Mouse (Mus musculus): ENCODE measurements around the gene Carmil2. TPM values are rescaled to one million over a fixed set of nuclear protein-coding genes. Genes with fewer than 3 reads are reported as not detected.

The Carmil2 gene
- total RNA-seq, 2 experiments from 2014 or later: 43.6 to 46.6 TPM

GRCm38 (mm10) chr8:105712286-105712685, 26.2 kb downstream of the Carmil2 start:
- intact Hi-C loops (cut with DNase I): loop anchor here (5.0 kb wide), 1 partner anchor 220 kb away; the partner anchor contains the start of gene Ctrl
- DNase-seq (ENCODE audit: extremely low spot score in 1 of 2, low spot score in 2 of 2): no peak

DNA sequence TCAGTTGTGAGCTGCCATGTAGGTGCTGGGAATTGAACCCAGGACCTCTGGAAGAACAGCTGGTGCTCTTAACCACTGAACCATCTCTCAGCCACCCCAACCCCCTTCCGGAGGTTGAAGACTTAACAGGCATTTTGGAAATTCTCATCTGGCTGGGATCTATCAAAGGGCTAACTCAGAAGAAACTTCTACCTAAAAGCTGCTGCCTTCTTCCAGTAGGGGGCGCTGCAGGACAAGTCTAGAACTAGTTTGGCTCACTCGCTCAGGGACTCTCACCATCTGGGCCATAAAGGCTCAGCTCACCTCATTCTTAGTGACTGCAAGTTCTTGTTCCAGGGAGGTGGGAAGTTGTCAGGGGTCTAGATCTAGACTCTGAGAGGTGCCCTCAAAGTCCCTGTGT, 28.1 kb downstream of the Carmil2 start:
- peak; percentile 80 to 89 for DNase-seq (ENCODE audit: extremely low spot score in 1 of 2, low spot score in 2 of 2)
- intact Hi-C loops (cut with DNase I): loop anchor here (2.0 to 5.0 kb wide), 2 partner anchors 115 to 218 kb away; partner anchors contain the start of gene Ctrl

DNA sequence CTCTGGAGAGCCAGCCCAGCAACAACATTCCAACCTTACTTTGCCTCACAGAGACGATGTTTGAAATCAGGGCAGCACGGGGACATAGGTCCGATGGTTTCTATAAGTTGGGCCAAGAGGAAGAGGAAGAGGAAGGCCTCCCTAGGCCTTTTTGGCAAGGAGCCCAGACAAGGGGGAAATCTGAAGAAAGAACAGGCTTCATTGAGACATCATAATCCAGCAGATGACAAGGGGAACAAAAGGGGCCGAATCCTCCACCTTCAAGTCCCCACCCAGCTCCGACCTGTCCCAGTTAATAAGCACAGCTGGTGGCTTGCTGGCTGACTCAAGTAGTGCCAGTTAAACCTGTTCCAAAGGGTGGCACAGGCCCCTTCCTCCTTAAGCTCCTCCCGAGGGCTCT, 29.0 kb downstream of the Carmil2 start:
- peak in 1 of 2 experiments; percentile 68 for DNase-seq (ENCODE audit: extremely low spot score in 1 of 2, low spot score in 2 of 2)
- intact Hi-C loops (cut with DNase I): loop anchor here (2.0 kb wide), 1 partner anchor 114 kb away; no protein-coding TSS in a partner anchor

DNA sequence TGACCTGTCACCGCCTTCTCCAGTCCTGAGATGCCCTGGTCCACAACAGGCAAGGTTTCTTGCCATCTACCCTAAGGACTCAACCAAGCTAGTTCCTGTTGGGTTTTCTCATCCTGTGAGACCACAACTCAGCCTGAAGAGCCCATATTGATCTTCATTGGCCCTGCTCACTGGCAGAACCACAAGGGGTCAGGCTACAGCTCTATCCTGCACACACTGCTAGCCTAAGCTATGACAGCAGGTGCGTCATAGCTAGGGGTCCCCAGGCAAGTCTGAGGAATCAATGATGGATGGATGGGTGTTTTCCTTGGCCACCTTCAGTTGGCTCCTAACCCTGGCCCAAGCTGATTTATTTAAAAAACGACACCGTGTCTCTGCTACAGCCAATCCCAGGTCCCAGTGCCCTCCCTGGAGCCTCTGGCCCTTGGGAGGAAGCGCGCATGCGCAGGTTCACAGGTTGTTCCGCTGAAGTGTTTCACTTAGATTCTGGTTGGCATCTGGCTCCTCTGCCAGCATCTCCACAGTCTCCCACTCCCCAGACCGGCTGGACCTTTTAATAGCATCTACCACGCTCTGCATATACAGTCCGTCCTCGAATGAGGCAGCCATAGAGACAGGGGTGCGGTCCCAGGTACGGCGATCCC, 30.4 kb downstream of the Carmil2 start:
- intact Hi-C loops (cut with DNase I): no loop called here
- no peak for DNase-seq (ENCODE audit: extremely low spot score in 1 of 2, low spot score in 2 of 2)

GRCm38 (mm10) chr8:105719637-105720036, 33.6 kb downstream of the Carmil2 start:
- no peak for DNase-seq (ENCODE audit: extremely low spot score in 1 of 2, low spot score in 2 of 2)
- intact Hi-C loops (cut with DNase I): no loop called here

GRCm38 (mm10) chr8:105722861-105723260, 36.8 kb downstream of the Carmil2 start:
- DNase-seq (ENCODE audit: extremely low spot score in 1 of 2, low spot score in 2 of 2): no peak
- intact Hi-C loops (cut with DNase I): no loop called here

DNA sequence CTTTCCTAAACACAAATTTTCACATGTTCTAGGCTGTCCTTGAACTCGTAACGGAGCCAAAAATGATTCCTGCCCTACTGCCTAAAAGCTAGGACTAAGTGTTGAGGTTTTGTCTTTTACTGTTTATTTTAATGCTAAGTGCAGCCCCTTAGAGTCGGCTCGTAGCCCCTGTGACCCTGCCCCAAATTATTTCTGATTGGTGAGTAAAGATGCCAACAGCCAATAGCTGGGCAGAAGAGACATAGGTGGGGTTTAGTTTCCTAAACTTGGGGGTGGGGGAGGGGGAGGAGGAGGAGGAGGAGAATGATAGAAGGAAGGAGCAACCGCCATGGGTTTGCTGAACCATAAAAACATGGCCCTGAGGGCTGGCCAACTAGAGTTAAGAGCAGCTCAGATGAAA, 39.7 kb downstream of the Carmil2 start:
- no peak for DNase-seq (ENCODE audit: extremely low spot score in 1 of 2, low spot score in 2 of 2)
- intact Hi-C loops (cut with DNase I): no loop called here

DNA sequence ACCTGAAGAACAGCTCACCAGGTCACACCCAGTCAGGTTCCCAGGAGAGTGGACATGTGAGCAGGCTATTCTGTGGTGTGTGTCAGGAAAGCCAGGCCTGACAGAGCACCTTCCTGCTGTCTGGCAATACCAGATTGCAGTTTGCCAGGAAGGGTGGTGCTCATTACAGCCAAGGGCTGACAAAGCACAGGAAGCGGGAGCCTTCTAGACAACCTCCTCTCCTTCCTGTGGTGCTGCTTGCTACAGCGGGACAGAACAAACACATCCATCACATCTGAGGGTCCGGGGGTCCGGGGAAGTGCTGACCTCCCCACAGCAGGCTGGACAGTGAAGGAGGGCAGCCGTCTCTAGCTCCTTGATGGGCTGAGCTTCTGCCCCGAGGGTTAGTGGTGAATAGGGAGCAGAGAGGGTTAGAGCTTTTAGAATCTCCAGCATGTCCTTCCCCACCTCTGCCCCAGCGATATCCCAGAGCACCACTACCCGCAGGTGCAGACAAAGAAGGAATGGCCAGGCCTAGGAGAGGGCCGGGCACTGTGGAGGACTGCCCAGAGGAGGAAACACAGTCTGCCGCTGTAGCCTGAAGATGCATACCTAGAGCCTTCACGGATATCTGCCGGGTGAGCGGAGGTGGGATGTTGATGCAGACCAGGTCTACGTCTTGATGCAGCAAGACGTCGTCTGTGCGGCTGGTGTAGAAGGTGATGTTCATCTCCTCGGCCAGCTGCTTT, 41.5 kb downstream of the Carmil2 start:
- intact Hi-C loops (cut with DNase I): no loop called here
- DNase-seq (ENCODE audit: extremely low spot score in 1 of 2, low spot score in 2 of 2): peak in 1 of 2 experiments; percentile 69

- DNase-seq (ENCODE audit: extremely low spot score in 1 of 2, low spot score in 2 of 2): no peak
These were observed 46.1 kb downstream of the Carmil2 start for GRCm38 (mm10) chr8:105732186-105732585.

GRCm38 (mm10) chr8:105739216-105739615, 53.1 kb downstream of the Carmil2 start:
- intact Hi-C loops (cut with DNase I): no loop called here
- no peak for DNase-seq (ENCODE audit: extremely low spot score in 1 of 2, low spot score in 2 of 2)

More at GRCm38 (mm10) chr8:105732186-105732585, 46.1 kb downstream of the Carmil2 start:
- intact Hi-C loops (cut with DNase I): no loop called here

DNA sequence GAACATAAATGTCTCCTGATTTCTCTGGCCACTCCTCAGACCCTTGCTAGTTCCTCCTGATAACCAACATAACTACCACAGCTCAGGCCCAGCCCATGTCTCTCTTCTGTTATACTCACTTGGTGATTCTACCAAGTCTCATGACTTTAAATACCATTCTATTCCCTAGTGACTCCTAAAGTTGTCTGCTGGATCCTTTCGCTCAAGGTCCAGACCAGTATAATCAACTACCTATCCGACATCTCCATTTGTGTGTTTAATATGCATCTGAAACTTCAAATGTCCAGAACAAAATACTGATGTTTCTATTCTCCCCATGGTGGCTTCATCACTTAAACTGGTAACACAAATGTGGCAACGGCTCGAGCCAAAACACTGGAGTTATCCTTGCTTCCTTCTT, 57.2 kb downstream of the Carmil2 start:
- intact Hi-C loops (cut with DNase I): no loop called here
- DNase-seq (ENCODE audit: extremely low spot score in 1 of 2, low spot score in 2 of 2): no peak

Other genes with a start within 250 kb of the Carmil2 start
- gene Tppp3, start 214.7 kb upstream of the Carmil2 start, total RNA-seq (2021): 10 to 100 TPM; 75.5 to 88.7 TPM
- gene Zdhhc1, start 189.4 kb upstream of the Carmil2 start, total RNA-seq (2021): 10 to 100 TPM; 21.6 to 21.8 TPM
- gene Hsd11b2, start 167.5 kb upstream of the Carmil2 start, total RNA-seq (2021): not detected
- 100 to 1,000 TPM; 346 to 352 TPM for gene Atp6v0d1, start 120.2 kb upstream of the Carmil2 start, total RNA-seq (2021)
- gene Ripor1, start 81.0 kb upstream of the Carmil2 start, total RNA-seq (2021): 10 to 100 TPM; 74.5 to 76.2 TPM
- 10 to 100 TPM; 54.3 to 55.9 TPM for gene Ctcf, start 49.7 kb upstream of the Carmil2 start, total RNA-seq (2021)
- gene Agrp, start 48.9 kb upstream of the Carmil2 start, total RNA-seq (2021): not detected
- 10 to 100 TPM; 49.3 to 51.0 TPM for gene Acd, start 14.8 kb downstream of the Carmil2 start, total RNA-seq (2021)
- gene Pard6a, start 14.9 kb downstream of the Carmil2 start, total RNA-seq (2021): 10 to 100 TPM; 40.7 to 44.1 TPM
- under 1 TPM in 1 of 2 experiments, not detected in 1; 0.62 TPM for gene 4933405L10Rik, start 21.4 kb downstream of the Carmil2 start, total RNA-seq (2021)
- 10 to 100 TPM; 12.3 to 13.5 TPM for gene Enkd1, start 21.9 kb downstream of the Carmil2 start, total RNA-seq (2021)
- gene Gfod2, start 72.4 kb downstream of the Carmil2 start, total RNA-seq (2021): 10 to 100 TPM; 26.3 to 36.3 TPM
- 10 to 100 TPM; 23.0 to 23.7 TPM for gene Ranbp10, start 141.1 kb downstream of the Carmil2 start, total RNA-seq (2021)
- gene Tsnaxip1, start 141.5 kb downstream of the Carmil2 start, total RNA-seq (2021): not detected
- gene Cenpt, start 167.0 kb downstream of the Carmil2 start, total RNA-seq (2021): 10 to 100 TPM; 23.7 to 26.0 TPM
- 10 to 100 TPM; 33.2 to 34.9 TPM for gene Thap11, start 168.9 kb downstream of the Carmil2 start, total RNA-seq (2021)
- 10 to 100 TPM; 28.7 to 38.1 TPM for gene Nutf2, start 174.3 kb downstream of the Carmil2 start, total RNA-seq (2021)
- 10 to 100 TPM; 62.7 to 66.5 TPM for gene Edc4, start 194.6 kb downstream of the Carmil2 start, total RNA-seq (2021)
- under 1 TPM in 1 of 2 experiments, not detected in 1; 0.97 TPM for gene Nrn1l, start 207.3 kb downstream of the Carmil2 start, total RNA-seq (2021)
- 1 to 10 TPM; 7.9 to 8.8 TPM for gene Pskh1, start 214.2 kb downstream of the Carmil2 start, total RNA-seq (2021)
- gene Ctrl, start 247.6 kb downstream of the Carmil2 start, total RNA-seq (2021): 1 to 10 TPM in 1 of 2 experiments, under 1 TPM in 1; 0.90 to 1.5 TPM